Mouse (Mus musculus): ENCODE data around the gene Sult4a1.
"Not testable (repeated sequence)": the region's sequence is repeated elsewhere in the genome, so short reads cannot be mapped to it uniquely, and the experiment has no call there.

Sult4a1 gene

GRCm38 (mm10) chr15:84105105-84105923 is at the start of gene Sult4a1:
Gene Sult4a1, minus strand, starts transcription at chr15:84105754.
- DNase-seq = no peak

GRCm38 (mm10) chr15:84140929-84141328 is 35.4 kb upstream of the Sult4a1 start:
- DNase-seq = no peak

GRCm38 (mm10) chr15:84140109-84140508 is 34.6 kb upstream of the Sult4a1 start:
- no peak for DNase-seq

- DNase-seq = no peak
Measured at GRCm38 (mm10) chr15:84139592-84140005, 34.0 kb upstream of the Sult4a1 start.

- DNase-seq = no peak
Measured at GRCm38 (mm10) chr15:84136473-84137415, 31.2 kb upstream of the Sult4a1 start.

GRCm38 (mm10) chr15:84135472-84135871 is 29.9 kb upstream of the Sult4a1 start:
- DNase-seq = no peak

GRCm38 (mm10) chr15:84133440-84133839 is 27.9 kb upstream of the Sult4a1 start:
- DNase-seq = no peak

GRCm38 (mm10) chr15:84131971-84132370 is 26.4 kb upstream of the Sult4a1 start:
- DNase-seq = no peak

GRCm38 (mm10) chr15:84131096-84131786 is 25.7 kb upstream of the Sult4a1 start:
- DNase-seq = no peak

- no peak for DNase-seq
Measured at GRCm38 (mm10) chr15:84126871-84127270, 21.3 kb upstream of the Sult4a1 start.

GRCm38 (mm10) chr15:84126447-84126846 is 20.9 kb upstream of the Sult4a1 start:
- no peak for DNase-seq

GRCm38 (mm10) chr15:84124086-84124485 is 18.5 kb upstream of the Sult4a1 start:
- DNase-seq = no peak

GRCm38 (mm10) chr15:84123075-84123474 is 17.5 kb upstream of the Sult4a1 start, which contains the start of gene Pnpla5:
Gene Pnpla5, minus strand, starts transcription at chr15:84123175.
- no peak for DNase-seq

- no peak for DNase-seq
Measured at GRCm38 (mm10) chr15:84121036-84121435, 15.5 kb upstream of the Sult4a1 start.

GRCm38 (mm10) chr15:84120612-84121011 is 15.1 kb upstream of the Sult4a1 start:
- DNase-seq = no peak

- DNase-seq = no peak
Measured at GRCm38 (mm10) chr15:84116466-84116865, 10.9 kb upstream of the Sult4a1 start.

- DNase-seq = no peak
Measured at GRCm38 (mm10) chr15:84115727-84116126, 10.2 kb upstream of the Sult4a1 start.

GRCm38 (mm10) chr15:84113873-84114272 is 8.3 kb upstream of the Sult4a1 start:
- no peak for DNase-seq

GRCm38 (mm10) chr15:84108899-84109298 is 3.3 kb upstream of the Sult4a1 start:
- DNase-seq = no peak

- DNase-seq = no peak
Measured at GRCm38 (mm10) chr15:84105924-84106500, 458 bp upstream of the Sult4a1 start.

GRCm38 (mm10) chr15:84104626-84105025 is 928 bp downstream of the Sult4a1 start:
- no peak for DNase-seq

GRCm38 (mm10) chr15:84097536-84097935 is 8.0 kb downstream of the Sult4a1 start:
- not testable (repeated sequence) for DNase-seq

Data from thymus, adult 18-20 months (tissue).